Mouse (Mus musculus) hindbrain, embryonic 15.5 days (tissue): ENCODE data around the gene 1700019N19Rik. TPM values are rescaled to one million over a fixed set of nuclear protein-coding genes. Genes with fewer than 3 reads are reported as not detected.

Source experiments
- ATAC-seq: fragments of 200-750 bp; cut with Nextera tagmentation; 2 replicates; pipeline ENCODE4 v1.8.0; 2017; ENCODE audit warnings: low read depth, moderate number of reproducible peaks, moderate TSS enrichment; ENCODE audit not compliant: low FRiP score
- H3K27ac ChIP-seq: fragments of 300-500 bp; sonication (generic); replicated peaks from 2 replicates; pipeline ENCODE4 v1.5.1; 2015; ENCODE audit warnings: mild to moderate bottlenecking, inconsistent platforms
- H3K27me3 ChIP-seq: fragments of 300-500 bp; sonication (generic); 2 replicates; pipeline ENCODE4 v1.6.1; 2015; ENCODE audit warnings: control low read depth, inconsistent platforms
- H3K36me3 ChIP-seq: fragments of 300-500 bp; sonication (generic); 2 replicates; pipeline ENCODE4 v1.6.1; 2015; ENCODE audit warnings: control low read depth, inconsistent platforms
- H3K4me1 ChIP-seq: fragments of 300-500 bp; sonication (generic); replicated peaks from 2 replicates; pipeline ENCODE4 v1.6.1; 2015; ENCODE audit warnings: control low read depth, inconsistent platforms
- H3K4me2 ChIP-seq: fragments of 300-500 bp; sonication (generic); 2 replicates; pipeline ENCODE4 v1.6.1; 2015; ENCODE audit warnings: moderate library complexity, mild to moderate bottlenecking, inconsistent platforms
- H3K4me3 ChIP-seq: fragments of 300-500 bp; sonication (generic); 2 replicates; pipeline ENCODE4 v1.5.1; 2015; ENCODE audit warnings: mild to moderate bottlenecking, inconsistent platforms
- H3K9ac ChIP-seq: fragments of 300-500 bp; sonication (generic); 2 replicates; pipeline ENCODE4 v1.6.1; 2015; ENCODE audit warnings: inconsistent platforms
- H3K9me3 ChIP-seq: fragments of 300-500 bp; sonication (generic); 2 replicates; pipeline ENCODE4 v1.6.1; 2016; ENCODE audit warnings: control low read depth, inconsistent platforms
- WGBS: fragments of 180-500 bp; shearing (Covaris S2); methylation state at CpG from one replicate; pipeline ENCODE4 v1.1.7; 2015; 5-methylcytosine and 5-hydroxymethylcytosine counted together
- polyA plus RNA-seq: library from polyadenylated mRNA; unstranded; fragments of >200 nt; fragmentation: Nextera tagmentation; extraction: Ambion mirVana; gene quantifications from 2 replicates; pipeline ENCODE4 v1.2.1, GENCODE M21; 2015

1700019N19Rik gene
- polyA plus RNA-seq, 1 experiment from 2014 or later = not detected

DNA sequence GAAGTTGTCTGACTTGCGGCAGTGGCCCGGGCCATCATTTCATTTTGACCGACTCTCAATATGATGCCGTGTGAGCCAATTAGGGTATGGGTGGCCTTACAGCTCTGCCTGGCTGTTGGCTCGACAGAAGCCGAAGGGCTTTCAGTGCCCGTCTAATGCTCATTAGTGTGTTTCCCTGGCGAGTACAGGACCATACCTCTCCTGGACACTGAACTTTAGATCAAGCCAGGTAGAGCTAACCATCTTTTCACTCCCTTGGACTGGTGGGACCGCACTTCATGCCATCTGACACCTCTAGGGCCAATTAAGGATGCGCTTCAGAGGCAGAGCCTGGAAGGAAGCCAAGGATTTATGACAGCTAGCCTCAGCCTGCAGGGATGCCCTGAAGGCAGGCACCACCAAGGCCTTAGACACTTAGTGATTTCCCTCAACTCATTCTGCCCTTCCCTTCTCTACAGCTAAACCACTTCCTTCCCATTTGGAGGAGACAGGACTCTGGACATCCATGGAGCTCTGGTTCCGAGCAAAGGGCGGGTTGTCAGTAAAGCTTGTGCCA, 931 bp upstream of the 1700019N19Rik start:
- no peak overlapping the region for H3K4me3 ChIP-seq
- peak; percentile 32; the same call in 1 of the 2 replicates for ATAC-seq
- peaks cover 28% of the 10 kb centered on the region for H3K36me3 ChIP-seq
- H3K27ac ChIP-seq = no peak overlapping the region
- H3K27me3 ChIP-seq = no peaks in the 10 kb centered on the region
- WGBS = 67% methylated on average over 12 of the region's 12 CpGs
- H3K9ac ChIP-seq = no peak overlapping the region
- H3K9me3 ChIP-seq = no peaks in the 10 kb centered on the region
- H3K4me2 ChIP-seq = no peak overlapping the region
- no peaks in the 10 kb centered on the region for H3K4me1 ChIP-seq

DNA sequence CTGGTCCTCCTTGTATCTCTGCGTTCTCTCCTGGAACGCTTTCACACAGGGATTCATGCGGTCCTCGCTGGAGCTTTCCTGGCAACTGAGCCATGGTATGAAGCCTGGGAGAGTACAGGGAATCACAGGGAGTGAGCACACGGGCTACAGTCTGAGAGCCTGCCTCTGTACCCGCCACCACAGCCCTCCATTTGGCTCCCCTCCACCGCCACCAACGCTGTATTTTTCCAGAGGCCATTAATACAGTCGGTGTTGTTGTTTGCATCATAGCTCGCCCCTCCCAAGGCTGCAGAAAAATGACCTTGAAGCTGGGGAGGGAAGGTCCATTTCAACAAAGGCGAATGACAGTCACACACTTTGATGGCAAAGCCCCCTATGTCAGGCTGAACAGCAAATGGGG, 5.1 kb downstream of the 1700019N19Rik start:
- Histone ChIP-seq H3K4me1 (peaks cover 6% of the 10 kb centered on the region), H3K36me3 (no peaks in the 10 kb centered on the region), H3K4me3 (no peak overlapping the region), H3K4me2 (no peak overlapping the region), H3K27ac (peak overlapping the region; percentile 22; the same call in 1 of the 2 replicates), H3K27me3 (no peaks in the 10 kb centered on the region), H3K9me3 (no peaks in the 10 kb centered on the region), H3K9ac (no peak overlapping the region)
- 61% methylated on average over 11 of the region's 11 CpGs for WGBS
- peak; percentile 40; the same call in 1 of the 2 replicates for ATAC-seq

DNA sequence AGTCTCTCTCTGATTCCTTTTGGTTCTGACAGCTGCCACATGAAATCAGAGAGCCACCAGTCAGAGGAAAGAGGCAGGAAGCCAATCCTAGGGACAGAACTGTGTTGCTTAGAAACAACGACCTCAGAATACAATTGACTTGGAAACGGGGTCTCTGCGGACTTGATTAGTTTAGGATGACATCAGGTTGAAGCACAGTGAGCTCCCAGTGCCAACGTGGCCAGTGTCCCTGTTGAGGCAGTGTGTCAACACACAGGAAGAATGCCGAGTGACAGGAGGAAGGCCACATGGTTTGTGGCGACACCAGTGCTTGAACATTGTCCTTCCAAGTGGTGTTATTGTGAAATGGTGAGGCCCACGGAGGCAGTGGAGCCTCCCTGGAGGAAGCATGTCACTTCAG, 10.3 kb downstream of the 1700019N19Rik start:
- no peak overlapping the region for H3K9ac ChIP-seq
- no peak overlapping the region for H3K4me3 ChIP-seq
- H3K4me2 ChIP-seq = no peak overlapping the region
- H3K4me1 ChIP-seq = peaks cover 26% of the 10 kb centered on the region
- H3K9me3 ChIP-seq = no peaks in the 10 kb centered on the region
- no peaks in the 10 kb centered on the region for H3K36me3 ChIP-seq
- H3K27me3 ChIP-seq = no peaks in the 10 kb centered on the region
- 24% methylated on average over 7 of the region's 7 CpGs for WGBS
- ATAC-seq = peak; percentile 67; the same call in 1 of the 2 replicates
- peak overlapping the region; percentile 49; the same call in 1 of the 2 replicates for H3K27ac ChIP-seq

DNA sequence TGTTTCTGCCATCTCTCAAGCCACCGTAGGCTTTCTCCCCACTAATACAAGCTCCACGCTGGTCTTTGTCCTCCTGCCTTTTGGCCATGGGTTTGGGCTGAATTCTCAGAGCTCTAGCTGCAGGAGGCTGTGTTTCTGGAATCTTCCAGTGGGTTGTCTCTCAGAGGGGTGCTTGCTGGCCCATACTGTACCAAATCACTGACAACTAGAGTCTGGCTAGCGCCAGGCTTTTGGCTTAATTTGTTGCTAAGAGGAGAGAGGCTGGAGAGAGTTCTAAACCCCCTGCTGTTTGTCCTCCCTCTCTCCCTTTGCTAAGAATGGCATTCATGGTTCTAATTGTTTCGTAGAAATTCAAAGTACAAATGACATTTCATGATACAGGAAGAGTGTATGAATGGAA, 12.7 kb downstream of the 1700019N19Rik start:
- Histone ChIP-seq H3K9me3 (no peaks in the 10 kb centered on the region), H3K27ac (0 out of 2 replicates have a peak overlapping the region, but pooled peaks have one; percentile 31), H3K36me3 (no peaks in the 10 kb centered on the region), H3K27me3 (no peaks in the 10 kb centered on the region), H3K4me1 (peaks cover 22% of the 10 kb centered on the region), H3K9ac (no peak overlapping the region), H3K4me2 (no peak overlapping the region), H3K4me3 (no peak overlapping the region)
- ATAC-seq = no peak
- 22% methylated on average over 4 of the region's 4 CpGs for WGBS

DNA sequence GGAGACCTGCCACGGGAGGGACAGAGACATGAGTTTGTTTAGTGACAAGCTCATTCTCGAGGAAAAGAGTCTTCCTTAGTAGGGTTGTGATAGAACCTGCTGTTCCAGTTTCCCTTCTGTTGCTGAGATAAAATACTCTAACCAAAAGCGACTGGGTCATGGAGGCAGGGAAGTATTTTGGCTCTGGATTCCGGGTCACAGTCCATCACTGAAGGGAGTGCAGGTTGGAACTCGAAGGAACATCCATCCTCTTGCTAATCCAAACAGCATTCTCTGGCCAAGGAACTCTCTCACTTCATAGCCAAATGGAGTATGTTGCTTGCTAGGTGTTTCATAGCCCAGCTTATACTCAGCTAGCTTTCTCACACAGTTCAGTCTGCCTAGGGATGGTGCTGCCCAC, 17.8 kb downstream of the 1700019N19Rik start:
- no peaks in the 10 kb centered on the region for H3K9me3 ChIP-seq
- 85% methylated on average over 5 of the region's 5 CpGs for WGBS
- no peaks in the 10 kb centered on the region for H3K27me3 ChIP-seq
- ATAC-seq = no peak
- H3K4me2 ChIP-seq = no peak overlapping the region
- H3K27ac ChIP-seq = no peak overlapping the region
- peaks cover 5% of the 10 kb centered on the region for H3K4me1 ChIP-seq
- no peaks in the 10 kb centered on the region for H3K36me3 ChIP-seq
- no peak overlapping the region for H3K9ac ChIP-seq
- H3K4me3 ChIP-seq = no peak overlapping the region

DNA sequence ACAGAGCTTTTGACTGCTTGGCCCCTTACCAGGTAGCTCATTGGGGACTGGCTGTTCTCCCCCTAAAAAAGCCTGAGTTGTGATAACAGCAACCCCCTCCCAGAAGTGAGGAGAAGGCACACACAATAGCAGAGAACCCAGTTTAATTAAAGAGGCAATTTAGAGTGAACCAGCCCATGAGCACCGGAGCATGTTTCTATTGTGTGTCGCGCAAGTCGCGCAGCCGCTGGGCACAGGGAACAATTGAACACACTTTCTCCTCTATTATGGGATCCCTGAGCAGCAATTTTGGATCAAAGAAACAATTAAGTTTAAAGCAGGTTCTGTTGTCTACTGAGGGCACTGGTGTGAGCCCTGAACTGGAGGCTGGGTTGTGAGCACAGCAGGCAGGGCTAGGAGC, 26.9 kb downstream of the 1700019N19Rik start:
- Histone ChIP-seq H3K36me3 (no peaks in the 10 kb centered on the region), H3K9me3 (no peaks in the 10 kb centered on the region), H3K4me3 (no peak overlapping the region), H3K4me2 (no peak overlapping the region), H3K4me1 (peaks cover 8% of the 10 kb centered on the region), H3K9ac (no peak overlapping the region), H3K27ac (no peak overlapping the region), H3K27me3 (peaks cover 7% of the 10 kb centered on the region; the same call in 1 of the 2 replicates)
- ATAC-seq = no peak
- WGBS = 18% methylated on average over 6 of the region's 6 CpGs

DNA sequence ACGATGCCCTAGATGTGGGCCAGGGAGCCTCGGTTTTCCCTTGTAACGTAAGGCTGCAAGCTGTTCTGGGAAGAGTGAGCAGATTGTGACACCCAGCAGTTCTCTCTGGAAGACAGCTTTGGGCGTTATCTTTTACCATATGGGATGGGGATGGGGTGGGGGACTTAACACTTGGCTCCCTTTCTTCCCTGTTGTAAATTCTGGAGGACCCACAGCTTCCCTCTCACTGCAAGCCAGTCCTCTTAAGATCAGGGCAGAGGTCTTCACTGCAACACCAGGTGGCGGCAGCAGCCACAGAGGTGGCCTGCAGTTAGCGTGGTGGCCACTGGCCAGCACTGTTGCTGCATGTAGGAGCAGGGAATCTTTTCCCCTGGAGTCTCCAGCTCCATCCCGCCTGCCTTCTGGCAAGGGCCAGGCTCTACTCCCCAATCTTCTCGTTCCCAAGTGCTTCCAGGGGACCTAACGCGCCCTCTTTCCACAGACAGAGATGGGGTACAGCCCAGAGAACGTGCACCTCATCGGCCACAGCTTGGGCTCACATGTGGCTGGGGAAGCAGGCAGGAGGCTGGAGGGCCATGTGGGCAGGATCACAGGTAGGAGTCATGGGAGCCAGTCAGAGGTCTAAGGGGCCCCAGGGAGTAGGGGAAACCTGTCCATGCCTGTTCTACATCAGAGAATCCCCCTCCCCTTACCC, 31.3 kb downstream of the 1700019N19Rik start:
- peak; percentile 88 for ATAC-seq
- no peaks in the 10 kb centered on the region for H3K36me3 ChIP-seq
- peaks cover 8% of the 10 kb centered on the region for H3K4me1 ChIP-seq
- H3K4me2 ChIP-seq = peak overlapping the region; percentile 34
- WGBS = 12% methylated on average over 12 of the region's 12 CpGs
- H3K9me3 ChIP-seq = no peaks in the 10 kb centered on the region
- H3K4me3 ChIP-seq = no peak overlapping the region
- peaks cover 7% of the 10 kb centered on the region; the same call in 1 of the 2 replicates for H3K27me3 ChIP-seq
- H3K9ac ChIP-seq = no peak overlapping the region
- H3K27ac ChIP-seq = no peak overlapping the region

DNA sequence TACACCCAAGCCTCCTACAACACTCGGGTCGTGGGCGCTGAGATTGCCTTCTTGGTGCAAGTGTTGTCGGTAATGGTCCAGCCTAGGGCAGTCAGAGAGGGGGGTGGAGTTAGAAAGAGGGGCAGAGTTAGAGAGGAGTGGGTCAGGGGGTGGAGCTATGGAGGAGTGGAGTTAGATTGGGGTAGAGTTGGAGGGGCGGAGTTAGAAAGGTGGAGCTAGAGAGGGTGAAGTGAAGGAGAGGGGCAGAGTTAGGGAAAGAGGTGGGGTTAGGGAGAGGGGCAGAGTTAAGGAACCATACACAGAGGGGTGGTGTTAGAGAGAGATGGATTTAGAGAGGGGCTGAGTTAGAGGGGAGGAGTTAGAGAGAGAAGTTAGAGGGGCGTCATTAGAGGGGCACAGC, 31.9 kb downstream of the 1700019N19Rik start:
- ATAC-seq = peak; percentile 63; the same call in 1 of the 2 replicates
- WGBS = 23% methylated on average over 6 of the region's 6 CpGs

DNA sequence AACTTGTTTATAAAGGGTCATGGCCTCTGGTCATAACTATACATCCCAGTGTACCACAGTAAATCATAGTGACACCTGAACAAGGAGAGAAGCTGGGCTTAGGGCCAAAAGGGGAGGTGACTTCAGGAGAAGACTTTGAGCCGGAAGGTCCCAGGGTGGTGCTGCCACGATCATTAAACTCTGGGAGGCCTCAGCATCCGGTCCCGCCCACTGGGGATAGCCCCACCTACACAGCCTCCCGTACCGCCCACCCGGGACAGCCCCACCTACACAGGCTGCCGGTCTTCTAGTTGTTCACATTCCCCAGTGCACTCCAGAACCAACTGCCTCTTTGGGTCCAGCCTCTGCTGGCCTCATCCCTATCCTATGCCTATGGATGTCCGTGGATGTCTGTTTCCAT, 34.8 kb downstream of the 1700019N19Rik start, which contains the start of gene Pnliprp2:
TSS of gene Pnliprp2 (plus strand) at position 297 of the 400 bp plus-strand sequence.
- H3K27ac ChIP-seq = no peak within 1 kb of the TSS
- peaks cover 6% of the 10 kb centered on the region; the same call in 1 of the 2 replicates for H3K27me3 ChIP-seq
- no peaks in the 10 kb centered on the region for H3K9me3 ChIP-seq
- H3K4me3 ChIP-seq = no peak within 1 kb of the TSS
- WGBS = 66% methylated on average over 9 of the region's 9 CpGs
- ATAC-seq = no peak
- no peak within 1 kb of the TSS for H3K9ac ChIP-seq
- H3K4me2 ChIP-seq = no peak within 1 kb of the TSS
- H3K4me1 ChIP-seq = peaks cover 4% of the 10 kb centered on the region
- no peaks in the 10 kb centered on the region for H3K36me3 ChIP-seq

More for the DNA sequence above, 31.9 kb downstream of the 1700019N19Rik start:
- peaks cover 7% of the 10 kb centered on the region; the same call in 1 of the 2 replicates for H3K27me3 ChIP-seq
- no peak overlapping the region for H3K4me3 ChIP-seq
- H3K4me1 ChIP-seq = peaks cover 4% of the 10 kb centered on the region
- H3K9ac ChIP-seq = no peak overlapping the region
- no peak overlapping the region for H3K4me2 ChIP-seq
- no peak overlapping the region for H3K27ac ChIP-seq
- no peaks in the 10 kb centered on the region for H3K9me3 ChIP-seq
- H3K36me3 ChIP-seq = no peaks in the 10 kb centered on the region

DNA sequence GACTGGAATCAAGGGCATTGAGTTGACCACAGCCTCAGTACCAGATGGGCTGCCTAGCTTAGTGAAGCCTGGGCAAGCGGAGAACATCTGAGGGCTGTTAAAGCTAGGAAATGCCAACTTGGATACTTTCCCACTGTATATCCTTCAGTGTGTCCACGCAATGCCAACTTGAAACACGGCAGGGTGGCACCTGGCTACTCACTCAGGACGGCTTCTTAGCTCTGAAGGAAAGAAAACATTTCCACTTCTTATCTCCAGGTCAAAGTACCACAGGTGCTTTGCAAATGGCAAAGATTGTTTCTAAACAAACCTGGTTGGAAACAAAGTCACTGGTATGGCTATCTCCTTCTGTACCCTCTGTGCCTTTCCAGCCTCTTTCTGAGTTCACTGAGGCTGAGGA, 35.4 kb downstream of the 1700019N19Rik start:
- Histone ChIP-seq H3K9ac (no peak overlapping the region), H3K27ac (no peak overlapping the region), H3K4me3 (no peak overlapping the region), H3K36me3 (no peaks in the 10 kb centered on the region), H3K27me3 (peaks cover 3% of the 10 kb centered on the region; the same call in 1 of the 2 replicates), H3K9me3 (no peaks in the 10 kb centered on the region), H3K4me2 (no peak overlapping the region), H3K4me1 (peaks cover 4% of the 10 kb centered on the region)
- no peak for ATAC-seq
- WGBS = 92% methylated on average over 4 of the region's 4 CpGs

DNA sequence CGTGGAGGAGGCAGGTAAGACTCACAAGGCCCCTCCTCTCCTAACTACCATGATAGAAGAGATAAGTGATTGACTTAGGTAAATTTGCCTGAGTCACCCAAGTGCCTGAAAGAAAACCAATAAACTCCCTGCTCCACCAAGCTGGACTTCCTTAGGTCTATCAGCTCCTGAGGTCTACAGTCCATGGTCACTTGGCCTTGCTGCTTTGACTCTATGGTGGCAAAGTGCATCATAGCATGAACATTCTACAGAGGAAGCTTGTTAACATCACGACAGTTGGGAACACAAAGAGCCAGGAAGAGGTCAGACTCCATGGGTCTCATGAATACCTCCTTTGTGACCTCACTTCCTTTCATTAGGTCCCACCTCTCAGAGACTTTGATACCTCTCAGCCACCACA, 42.8 kb downstream of the 1700019N19Rik start:
- Histone ChIP-seq H3K27ac (no peak overlapping the region), H3K9me3 (no peaks in the 10 kb centered on the region), H3K4me1 (no peaks in the 10 kb centered on the region), H3K27me3 (no peaks in the 10 kb centered on the region), H3K36me3 (no peaks in the 10 kb centered on the region), H3K9ac (no peak overlapping the region), H3K4me3 (no peak overlapping the region), H3K4me2 (no peak overlapping the region)
- ATAC-seq = no peak
- WGBS = 64% methylated on average over 2 of the region's 2 CpGs

DNA sequence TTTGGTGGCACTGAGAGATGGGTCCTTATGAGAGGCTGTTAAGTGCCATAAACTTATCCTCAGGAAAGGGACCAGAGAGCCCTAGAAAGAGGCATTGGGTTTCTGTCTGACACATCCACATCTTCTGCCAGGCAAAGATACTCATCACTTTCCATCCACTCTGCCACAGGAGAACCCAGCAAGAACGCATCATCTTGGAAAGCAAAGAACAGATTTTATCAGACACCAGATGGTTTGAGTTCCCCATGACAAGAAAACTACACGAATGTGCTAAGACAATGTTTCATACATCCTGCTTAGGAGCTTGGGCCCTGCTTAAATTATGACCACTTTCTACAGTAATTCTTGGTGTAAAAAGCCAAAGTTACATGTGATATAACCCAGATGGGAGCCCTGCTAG, 43.4 kb downstream of the 1700019N19Rik start:
- Histone ChIP-seq H3K9me3 (no peaks in the 10 kb centered on the region), H3K27ac (no peak overlapping the region), H3K4me3 (no peak overlapping the region), H3K9ac (no peak overlapping the region), H3K4me2 (no peak overlapping the region), H3K36me3 (no peaks in the 10 kb centered on the region), H3K27me3 (no peaks in the 10 kb centered on the region), H3K4me1 (no peaks in the 10 kb centered on the region)
- 83% methylated on average over 2 of the region's 2 CpGs for WGBS
- no peak for ATAC-seq
